Mouse (Mus musculus) ES-E14 (cell line): Measurements from ENCODE around the gene Mmrn2.

ENCODE experiments used
- HCFC1 ChIP-seq: IDR thresholded peaks from 2 replicates; pipeline ENCODE4 v1.6.1; 2012; ENCODE audit warnings: low read length, inconsistent platforms, borderline replicate concordance; ENCODE audit not compliant: insufficient read depth
- MAFK ChIP-seq: IDR thresholded peaks from 2 replicates; pipeline ENCODE4 v1.6.1; 2014; ENCODE audit warnings: mild to moderate bottlenecking, low read depth, low read length, inconsistent platforms; ENCODE audit not compliant: insufficient read depth
- ZC3H11A ChIP-seq: IDR thresholded peaks from 2 replicates; pipeline ENCODE4 v1.6.1; 2012; ENCODE audit warnings: low read depth, mild to moderate bottlenecking, inconsistent platforms, low read length, borderline replicate concordance
- ZNF384 ChIP-seq: IDR thresholded peaks from 2 replicates; pipeline ENCODE4 v1.6.1; 2012; ENCODE audit warnings: low read depth, low read length, inconsistent platforms

GRCm38 (mm10) chr14:34353326-34353725, 21.9 kb upstream of the Mmrn2 start:
- TF ChIP-seq ZC3H11A (no peak), ZNF384 (no peak), HCFC1 (no peak), MAFK (no peak)
